Mouse (Mus musculus): ENCODE measurements around the gene Cops3.

Cops3 gene

DNA sequence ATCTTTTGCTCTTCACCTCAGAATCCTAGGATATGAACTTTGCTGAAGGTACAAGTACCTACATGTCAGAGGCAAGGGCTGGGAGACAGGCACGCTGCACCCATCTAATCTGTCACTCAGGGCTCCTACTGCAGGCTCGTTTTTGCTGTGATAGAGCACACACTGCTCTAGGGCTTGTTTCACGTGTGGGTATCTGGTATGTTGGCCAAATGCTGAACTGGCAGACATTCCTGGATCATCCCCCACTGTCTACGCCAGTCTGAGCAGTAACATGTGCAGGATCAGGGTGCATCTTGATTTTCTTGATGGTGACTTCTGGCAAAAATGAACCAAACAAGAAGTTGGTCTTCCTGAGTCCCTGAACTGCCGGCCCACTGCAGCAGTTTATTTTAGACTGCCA lies 62.4 kb downstream of the Cops3 start:
- no peak for DNase-seq (ENCODE audit: low spot score in 2 of 2)

DNA sequence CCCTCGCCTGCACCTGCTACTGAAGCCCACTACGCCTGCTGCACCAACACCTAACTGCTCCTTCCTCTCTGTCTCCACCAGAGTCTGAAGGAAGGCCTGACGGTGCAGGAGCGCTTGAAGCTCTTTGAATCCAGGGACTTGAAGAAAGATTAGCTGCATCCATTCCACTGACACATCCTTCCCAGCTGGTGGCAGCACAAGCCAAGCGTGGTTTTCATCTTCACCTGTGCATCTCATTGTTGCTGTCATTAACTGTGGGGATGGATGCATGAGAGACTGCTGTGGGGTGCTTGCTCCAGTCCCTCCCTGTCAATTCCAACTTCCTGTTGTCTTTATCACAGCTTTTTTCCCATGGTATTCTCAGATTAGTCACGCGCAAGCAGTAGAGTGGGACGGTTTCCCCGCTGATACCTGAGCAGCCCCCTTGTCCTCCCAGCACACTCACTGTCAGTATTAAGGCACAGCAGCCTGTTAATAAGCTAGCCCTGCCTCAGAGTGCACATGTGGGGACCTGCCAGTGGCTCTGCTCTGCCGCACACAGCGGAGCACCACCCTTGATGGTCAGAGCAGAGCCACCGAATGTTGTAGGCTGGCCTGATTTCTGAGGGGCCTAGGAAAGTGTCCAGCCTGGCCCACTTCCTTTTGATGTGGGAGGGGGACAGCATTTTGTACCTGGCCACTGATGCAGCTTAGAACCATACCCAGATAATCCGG lies 64.0 kb downstream of the Cops3 start:
- DNase-seq (ENCODE audit: low spot score in 2 of 2), result no peak

GRCm38 (mm10) chr11:59774522-59774921 lies 65.1 kb downstream of the Cops3 start:
- no peak for DNase-seq (ENCODE audit: low spot score in 2 of 2)

- no peak for DNase-seq (ENCODE audit: low spot score in 2 of 2)
Observed at GRCm38 (mm10) chr11:59772902-59773301, 66.7 kb downstream of the Cops3 start.

GRCm38 (mm10) chr11:59772291-59772690 lies 67.3 kb downstream of the Cops3 start:
- no peak for DNase-seq (ENCODE audit: low spot score in 2 of 2)

DNA sequence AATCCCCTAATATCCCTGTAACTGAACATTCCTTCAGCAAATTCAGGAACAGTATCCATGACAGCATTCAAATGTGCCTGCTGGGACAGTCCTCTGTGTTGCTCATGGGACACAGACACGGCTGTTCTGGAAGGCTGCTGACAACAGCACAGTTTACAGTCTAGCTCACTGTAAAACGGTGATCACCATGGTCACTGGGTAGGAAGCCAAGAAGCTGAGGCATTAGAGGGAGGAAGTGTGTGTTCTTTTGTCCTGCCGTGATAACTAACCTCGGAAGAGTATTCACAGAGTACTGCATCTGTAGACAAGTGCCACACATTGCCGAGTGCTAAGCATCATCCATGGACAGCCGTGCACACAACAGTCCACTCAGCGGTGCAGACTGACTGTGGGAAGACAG lies 68.9 kb downstream of the Cops3 start:
- no peak for DNase-seq (ENCODE audit: low spot score in 2 of 2)

- DNase-seq (ENCODE audit: low spot score in 2 of 2), result no peak
Observed at GRCm38 (mm10) chr11:59769738-59770137, 69.9 kb downstream of the Cops3 start.

DNA sequence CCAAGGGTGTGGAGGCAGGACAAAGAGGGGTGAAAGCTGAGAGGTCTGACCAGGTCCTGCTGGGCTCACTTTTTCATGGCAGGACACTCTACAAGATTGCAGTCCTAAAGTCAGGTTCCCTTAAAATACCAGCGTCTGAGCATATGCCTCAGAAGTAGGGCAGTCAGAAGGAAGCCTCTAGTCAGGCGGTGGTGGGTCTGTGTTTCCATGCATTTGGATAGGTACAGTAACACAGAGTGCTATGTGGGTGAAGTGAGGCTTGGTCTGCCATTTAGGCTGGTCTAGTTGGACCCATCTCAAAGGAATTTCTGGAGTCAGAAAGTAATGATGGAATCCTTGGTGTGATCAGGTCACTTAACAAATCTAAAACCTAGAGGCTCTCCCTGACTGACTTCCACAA lies 70.3 kb downstream of the Cops3 start:
- DNase-seq (ENCODE audit: low spot score in 2 of 2), result no peak

Data from spleen, postnatal 4 days (tissue).